Mouse (Mus musculus): Measurements from ENCODE around the gene Tbc1d22a. TPM values are rescaled to one million over a fixed set of nuclear protein-coding genes. Genes with fewer than 3 reads are reported as not detected.

The Tbc1d22a gene
- polyA plus RNA-seq, 1 experiment from 2014 or later = 15.3 TPM

DNA sequence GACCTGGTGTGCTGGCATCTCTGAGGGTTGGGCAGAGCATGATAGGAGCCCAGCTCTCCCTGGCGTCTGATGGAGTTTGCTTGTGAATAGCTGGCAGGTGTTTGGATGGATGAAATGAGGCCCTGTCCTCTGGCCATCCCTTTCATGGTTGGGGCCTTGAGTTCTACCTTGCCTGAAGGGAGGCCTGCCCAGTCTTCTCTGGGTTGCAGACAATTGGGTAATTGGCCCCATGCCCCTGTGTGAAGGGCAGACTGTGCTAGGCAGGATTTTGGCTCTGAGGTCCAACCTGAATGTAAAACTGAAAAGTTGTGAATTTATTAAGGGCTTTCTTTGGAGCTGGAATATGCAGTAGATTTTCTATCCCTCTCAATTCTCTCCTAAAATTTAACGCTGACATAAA lies 204.2 kb downstream of the Tbc1d22a start:
- H3K27ac ChIP-seq (ENCODE audit: low read depth, low read length) = no peak overlapping the region
- H3K9me3 ChIP-seq (ENCODE audit: control insufficient read depth) = no peaks in the 10 kb centered on the region
- ATAC-seq = no peak
- no peak for TF ChIP-seq CTCF (IDR thresholded peaks at IDR 0.05; ENCODE audit: low read depth)
- H3K36me3 ChIP-seq (ENCODE audit: control insufficient read depth, insufficient read depth) = no peaks in the 10 kb centered on the region
- H3K4me3 ChIP-seq (ENCODE audit: low read depth, low read length) = no peak overlapping the region
- 85% methylated on average over 2 of the region's 2 CpGs for WGBS
- H3K4me1 ChIP-seq (replicated peaks; ENCODE audit: control insufficient read depth, insufficient read depth, low read length) = no peaks in the 10 kb centered on the region
- no peak overlapping the region for H3K4me2 ChIP-seq (replicated peaks; ENCODE audit: low read depth)
- H3K27me3 ChIP-seq (replicated peaks; ENCODE audit: control insufficient read depth, insufficient read depth, low read length) = no peaks in the 10 kb centered on the region
- H3K9ac ChIP-seq (ENCODE audit: low read depth, low read length) = no peak overlapping the region

DNA sequence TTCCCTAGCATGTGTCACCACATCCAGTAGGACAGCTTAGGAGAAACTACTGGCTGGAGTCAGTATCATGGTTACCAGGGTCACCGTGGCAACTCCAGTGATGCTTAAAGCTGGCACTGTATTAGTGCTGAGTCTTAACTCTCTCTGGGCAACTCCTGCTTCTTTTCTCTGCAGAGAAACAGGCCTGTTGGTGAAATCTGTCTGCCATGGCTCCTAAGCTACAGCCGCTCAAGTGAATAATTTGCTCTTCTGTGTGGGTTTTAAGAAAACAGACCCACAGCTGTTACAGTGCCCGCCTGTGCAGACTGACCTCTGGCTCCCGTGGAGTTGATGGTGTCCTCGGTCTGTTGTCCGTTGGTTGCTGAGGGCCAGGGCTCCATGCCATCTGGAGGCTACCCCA lies 205.4 kb downstream of the Tbc1d22a start:
- WGBS = 76% methylated on average over 6 of the region's 6 CpGs
- Histone ChIP-seq H3K4me3 (ENCODE audit: low read depth, low read length) (no peak overlapping the region), H3K36me3 (ENCODE audit: control insufficient read depth, insufficient read depth) (no peaks in the 10 kb centered on the region), H3K9ac (ENCODE audit: low read depth, low read length) (no peak overlapping the region), H3K27ac (ENCODE audit: low read depth, low read length) (no peak overlapping the region), H3K27me3 (replicated peaks; ENCODE audit: control insufficient read depth, insufficient read depth, low read length) (no peaks in the 10 kb centered on the region), H3K9me3 (ENCODE audit: control insufficient read depth) (no peaks in the 10 kb centered on the region), H3K4me2 (replicated peaks; ENCODE audit: low read depth) (no peak overlapping the region), H3K4me1 (replicated peaks; ENCODE audit: control insufficient read depth, insufficient read depth, low read length) (no peaks in the 10 kb centered on the region)
- TF ChIP-seq CTCF (IDR thresholded peaks at IDR 0.05; ENCODE audit: low read depth) = no peak
- no peak for ATAC-seq

DNA sequence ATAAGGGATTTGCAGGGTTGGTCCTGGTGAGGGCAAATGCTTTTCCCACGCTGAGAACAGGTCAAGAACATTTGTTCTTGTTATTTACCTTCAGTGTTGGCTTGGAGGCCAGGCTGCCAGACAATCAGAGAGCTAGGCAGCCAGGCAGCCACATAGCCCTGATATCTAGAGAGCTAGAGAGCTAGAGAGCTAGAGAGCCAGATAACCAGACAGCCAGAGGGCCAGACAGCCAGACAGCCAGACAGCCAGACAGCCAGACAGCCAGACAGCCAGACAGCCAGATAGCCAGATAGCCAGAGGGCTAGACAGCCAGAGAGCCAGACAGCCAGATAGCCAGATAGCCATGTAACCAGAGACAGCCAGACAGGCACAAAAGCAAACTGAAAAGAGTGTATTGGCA lies 208.6 kb downstream of the Tbc1d22a start:
- no peak overlapping the region for H3K27ac ChIP-seq (ENCODE audit: low read depth, low read length)
- H3K4me3 ChIP-seq (ENCODE audit: low read depth, low read length) = no peak overlapping the region
- H3K9ac ChIP-seq (ENCODE audit: low read depth, low read length) = no peak overlapping the region
- TF ChIP-seq CTCF (IDR thresholded peaks at IDR 0.05; ENCODE audit: low read depth) = no peak
- WGBS = 29% methylated on average over 1 of the region's 1 CpGs
- H3K9me3 ChIP-seq (ENCODE audit: control insufficient read depth) = no peaks in the 10 kb centered on the region
- H3K27me3 ChIP-seq (replicated peaks; ENCODE audit: control insufficient read depth, insufficient read depth, low read length) = no peaks in the 10 kb centered on the region
- no peak for ATAC-seq
- no peak overlapping the region for H3K4me2 ChIP-seq (replicated peaks; ENCODE audit: low read depth)
- no peaks in the 10 kb centered on the region for H3K4me1 ChIP-seq (replicated peaks; ENCODE audit: control insufficient read depth, insufficient read depth, low read length)
- H3K36me3 ChIP-seq (ENCODE audit: control insufficient read depth, insufficient read depth) = no peaks in the 10 kb centered on the region

DNA sequence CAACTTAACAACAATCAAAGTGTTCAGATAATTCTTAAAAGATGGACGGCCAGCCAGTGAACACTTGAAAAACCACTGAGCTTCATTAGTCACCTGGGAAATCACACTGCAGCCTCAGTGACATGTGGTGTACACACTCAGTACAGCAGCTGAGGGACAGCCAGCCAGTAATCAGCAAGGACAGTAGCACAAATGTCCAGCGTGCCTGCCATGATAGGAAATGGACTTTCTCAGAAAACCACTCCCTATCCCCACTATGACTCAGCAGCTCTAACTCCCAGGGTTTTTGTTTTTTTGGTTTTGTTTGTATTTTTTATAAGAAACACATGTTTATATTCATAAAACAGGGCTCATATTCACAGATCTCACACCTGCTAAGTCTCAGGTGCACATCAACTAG lies 209.6 kb downstream of the Tbc1d22a start:
- no peak overlapping the region for H3K27ac ChIP-seq (ENCODE audit: low read depth, low read length)
- no peak for TF ChIP-seq CTCF (IDR thresholded peaks at IDR 0.05; ENCODE audit: low read depth)
- no peaks in the 10 kb centered on the region for H3K36me3 ChIP-seq (ENCODE audit: control insufficient read depth, insufficient read depth)
- no peaks in the 10 kb centered on the region for H3K9me3 ChIP-seq (ENCODE audit: control insufficient read depth)
- WGBS = 44% methylated on average over 2 of the region's 2 CpGs
- ATAC-seq = no peak
- no peaks in the 10 kb centered on the region for H3K27me3 ChIP-seq (replicated peaks; ENCODE audit: control insufficient read depth, insufficient read depth, low read length)
- H3K4me1 ChIP-seq (replicated peaks; ENCODE audit: control insufficient read depth, insufficient read depth, low read length) = no peaks in the 10 kb centered on the region
- H3K4me2 ChIP-seq (replicated peaks; ENCODE audit: low read depth) = no peak overlapping the region
- no peak overlapping the region for H3K9ac ChIP-seq (ENCODE audit: low read depth, low read length)
- no peak overlapping the region for H3K4me3 ChIP-seq (ENCODE audit: low read depth, low read length)

DNA sequence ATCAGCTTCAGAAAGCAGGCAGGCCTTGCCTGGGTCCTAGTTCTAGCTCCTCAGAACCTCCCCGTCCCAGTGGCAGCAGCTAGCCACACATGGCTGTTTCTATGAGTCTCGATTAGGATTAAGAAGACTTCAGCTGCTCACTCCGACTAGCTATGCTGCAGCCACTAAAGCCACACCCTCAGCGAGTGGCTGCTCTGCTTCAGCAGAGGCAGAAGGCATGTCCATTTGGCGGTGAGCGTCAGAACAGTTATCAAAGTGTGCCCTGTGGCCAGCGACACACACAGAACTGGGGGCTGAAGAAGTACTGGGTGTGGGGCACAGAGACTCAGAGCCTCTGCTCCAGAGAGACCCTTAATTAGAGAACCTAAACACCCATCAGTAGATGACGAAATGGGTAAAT lies 210.7 kb downstream of the Tbc1d22a start:
- no peak for TF ChIP-seq CTCF (IDR thresholded peaks at IDR 0.05; ENCODE audit: low read depth)

DNA sequence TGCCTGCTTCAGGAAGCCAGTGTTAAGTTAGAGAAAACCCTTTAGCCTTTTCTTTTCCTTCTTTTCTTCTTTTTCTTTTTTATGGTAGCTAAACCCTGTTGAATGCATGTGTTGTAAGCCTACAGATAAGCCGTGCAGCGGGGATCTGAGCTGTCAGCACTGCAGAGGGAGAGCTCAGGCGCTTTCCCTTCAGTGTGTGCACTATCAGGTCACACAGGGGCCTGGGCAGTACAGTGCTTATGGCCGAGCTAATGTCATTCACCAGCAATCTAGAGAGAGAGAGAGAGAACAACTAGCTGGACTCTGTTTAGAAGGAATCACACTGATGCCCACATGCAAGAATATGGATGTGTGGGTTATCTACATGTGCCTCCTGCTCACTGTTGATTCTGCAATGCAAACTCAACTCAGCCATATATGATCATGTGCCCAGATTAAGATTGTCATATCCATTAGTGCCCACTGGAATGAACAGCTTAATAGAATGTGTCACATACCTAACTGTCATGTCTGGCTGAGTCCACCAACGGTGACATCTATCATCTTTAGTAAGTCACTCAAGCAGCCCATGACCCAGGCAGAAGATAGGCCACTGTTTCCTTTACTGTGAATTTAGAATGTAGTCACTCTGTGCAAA lies 212.2 kb downstream of the Tbc1d22a start:
- Histone ChIP-seq H3K27ac (ENCODE audit: low read depth, low read length) (no peak overlapping the region), H3K4me1 (replicated peaks; ENCODE audit: control insufficient read depth, insufficient read depth, low read length) (no peaks in the 10 kb centered on the region), H3K9ac (ENCODE audit: low read depth, low read length) (no peak overlapping the region), H3K9me3 (ENCODE audit: control insufficient read depth) (no peaks in the 10 kb centered on the region), H3K27me3 (replicated peaks; ENCODE audit: control insufficient read depth, insufficient read depth, low read length) (no peaks in the 10 kb centered on the region), H3K4me2 (replicated peaks; ENCODE audit: low read depth) (no peak overlapping the region), H3K4me3 (ENCODE audit: low read depth, low read length) (no peak overlapping the region), H3K36me3 (ENCODE audit: control insufficient read depth, insufficient read depth) (no peaks in the 10 kb centered on the region)
- WGBS = 65% methylated on average over 5 of the region's 5 CpGs
- no peak for TF ChIP-seq CTCF (IDR thresholded peaks at IDR 0.05; ENCODE audit: low read depth)
- 0 out of 2 replicates have a peak, but pooled peaks have one; percentile 43 for ATAC-seq

More for the DNA sequence above, 210.7 kb downstream of the Tbc1d22a start:
- Histone ChIP-seq H3K4me2 (replicated peaks; ENCODE audit: low read depth) (no peak overlapping the region), H3K4me3 (ENCODE audit: low read depth, low read length) (no peak overlapping the region), H3K9ac (ENCODE audit: low read depth, low read length) (no peak overlapping the region), H3K27me3 (replicated peaks; ENCODE audit: control insufficient read depth, insufficient read depth, low read length) (no peaks in the 10 kb centered on the region), H3K4me1 (replicated peaks; ENCODE audit: control insufficient read depth, insufficient read depth, low read length) (no peaks in the 10 kb centered on the region), H3K9me3 (ENCODE audit: control insufficient read depth) (no peaks in the 10 kb centered on the region), H3K27ac (ENCODE audit: low read depth, low read length) (no peak overlapping the region), H3K36me3 (ENCODE audit: control insufficient read depth, insufficient read depth) (no peaks in the 10 kb centered on the region)
- 63% methylated on average over 8 of the region's 8 CpGs for WGBS
- no peak for ATAC-seq

DNA sequence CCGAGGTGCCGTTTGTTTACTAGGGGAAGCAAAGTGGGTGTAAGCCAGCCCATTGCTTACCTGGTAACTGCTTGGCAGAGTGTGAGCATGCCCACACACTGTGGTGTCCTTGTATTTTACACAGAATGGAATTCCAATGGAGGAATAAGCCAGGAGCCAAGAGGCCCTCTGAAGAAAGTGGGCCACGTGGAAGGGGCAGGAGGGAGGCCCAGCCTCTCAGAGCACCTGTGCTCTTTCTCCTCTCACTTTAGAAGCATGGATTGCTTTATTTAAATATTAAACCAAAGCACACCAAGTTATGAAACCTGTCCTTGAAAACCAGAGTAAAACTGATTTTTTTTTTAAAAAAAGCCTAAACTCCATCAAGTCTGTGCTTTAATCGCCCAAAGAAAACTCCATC lies 213.2 kb downstream of the Tbc1d22a start:
- ATAC-seq = no peak
- H3K9me3 ChIP-seq (ENCODE audit: control insufficient read depth) = no peaks in the 10 kb centered on the region
- H3K4me2 ChIP-seq (replicated peaks; ENCODE audit: low read depth) = no peak overlapping the region
- no peak overlapping the region for H3K27ac ChIP-seq (ENCODE audit: low read depth, low read length)
- WGBS = 63% methylated on average over 4 of the region's 4 CpGs
- no peak overlapping the region for H3K4me3 ChIP-seq (ENCODE audit: low read depth, low read length)
- no peaks in the 10 kb centered on the region for H3K36me3 ChIP-seq (ENCODE audit: control insufficient read depth, insufficient read depth)
- H3K27me3 ChIP-seq (replicated peaks; ENCODE audit: control insufficient read depth, insufficient read depth, low read length) = no peaks in the 10 kb centered on the region
- no peaks in the 10 kb centered on the region for H3K4me1 ChIP-seq (replicated peaks; ENCODE audit: control insufficient read depth, insufficient read depth, low read length)
- H3K9ac ChIP-seq (ENCODE audit: low read depth, low read length) = no peak overlapping the region
- TF ChIP-seq CTCF (IDR thresholded peaks at IDR 0.05; ENCODE audit: low read depth) = no peak

Data from intestine, postnatal 0 days (tissue).